Mouse (Mus musculus): ENCODE results near the gene Mia. TPM values are rescaled to one million over a fixed set of nuclear protein-coding genes. Genes with fewer than 3 reads are reported as not detected.

Gene Mia
- polyA plus RNA-seq, 1 experiment from 2014 or later: 12.3 TPM

DNA sequence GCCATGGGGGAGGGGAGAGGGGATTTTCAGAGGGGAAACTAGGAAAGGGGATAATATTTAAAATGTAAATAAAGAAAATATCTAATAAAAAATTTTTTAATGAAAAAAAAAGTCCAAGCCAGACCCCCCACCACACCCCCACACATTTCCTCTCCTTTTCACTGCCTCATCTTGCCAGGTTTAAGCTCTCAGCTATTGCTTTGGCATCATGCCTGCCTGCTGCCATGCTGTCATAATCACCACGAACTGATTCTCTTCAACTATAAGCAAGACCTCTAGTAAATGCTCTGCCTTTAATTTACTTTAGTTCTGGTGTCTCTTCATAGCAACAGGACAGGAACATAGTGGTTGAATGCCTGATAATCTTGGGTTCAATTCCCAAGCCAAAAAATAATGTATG lies 1.5 kb upstream of the Mia start:
- no peak for ATAC-seq (ENCODE audit: insufficient read depth, low FRiP score, low read depth)
- Histone ChIP-seq H3K4me3 (replicated peaks) (no peak overlapping the region), H3K4me2 (no peak overlapping the region), H3K36me3 (peaks cover 31% of the 10 kb centered on the region), H3K4me1 (peaks cover 11% of the 10 kb centered on the region; the same call in 1 of the 2 replicates), H3K9me3 (no peaks in the 10 kb centered on the region), H3K27me3 (replicated peaks) (no peaks in the 10 kb centered on the region), H3K9ac (no peak overlapping the region), H3K27ac (no peak overlapping the region)
- 69% methylated on average over 1 of the region's 1 CpGs for WGBS

DNA sequence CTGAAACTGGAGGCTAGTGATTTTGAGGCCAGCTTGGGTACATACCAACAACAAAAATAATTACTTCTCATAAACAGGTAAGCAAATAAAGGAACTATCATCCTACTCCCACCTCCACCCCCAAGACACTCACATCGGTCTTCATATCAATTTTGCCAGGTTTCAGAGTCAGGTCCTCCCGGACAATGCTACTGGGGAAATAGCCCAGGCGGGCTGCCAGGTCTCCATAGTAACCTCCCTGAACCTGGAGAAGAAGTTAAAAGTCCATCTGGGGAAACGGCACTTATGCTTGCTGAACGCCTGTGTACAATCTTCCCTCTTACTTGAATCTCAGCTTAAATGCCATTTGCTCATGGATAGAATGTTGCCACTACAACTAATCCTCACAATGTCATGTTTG lies 921 bp downstream of the Mia start:
- no peak overlapping the region for H3K9ac ChIP-seq
- H3K4me2 ChIP-seq: no peak overlapping the region
- no peak overlapping the region for H3K4me3 ChIP-seq (replicated peaks)
- H3K27me3 ChIP-seq (replicated peaks): no peaks in the 10 kb centered on the region
- no peak for ATAC-seq (ENCODE audit: insufficient read depth, low FRiP score, low read depth)
- H3K27ac ChIP-seq: 0 out of 2 replicates have a peak overlapping the region, but pooled peaks have one; percentile 67
- H3K36me3 ChIP-seq: peaks cover 12% of the 10 kb centered on the region
- no peaks in the 10 kb centered on the region for H3K9me3 ChIP-seq
- H3K4me1 ChIP-seq: peaks cover 11% of the 10 kb centered on the region; the same call in 1 of the 2 replicates
- 49% methylated on average over 5 of the region's 5 CpGs for WGBS

GRCm38 (mm10) chr7:27179217-27179918 lies 1.6 kb downstream of the Mia start:
- Histone ChIP-seq H3K27me3 (replicated peaks) (no peaks in the 10 kb centered on the region), H3K4me1 (peaks cover 11% of the 10 kb centered on the region; the same call in 1 of the 2 replicates), H3K27ac (peak overlapping the region; percentile 98), H3K9ac (no peak overlapping the region), H3K36me3 (peaks cover 7% of the 10 kb centered on the region; the same call in 1 of the 2 replicates), H3K4me2 (peak overlapping the region; percentile 64), H3K4me3 (replicated peaks) (peak overlapping the region; percentile 85), H3K9me3 (no peaks in the 10 kb centered on the region)
- ATAC-seq (ENCODE audit: insufficient read depth, low FRiP score, low read depth): no peak
- WGBS: 41% methylated on average over 16 of the region's 16 CpGs

DNA sequence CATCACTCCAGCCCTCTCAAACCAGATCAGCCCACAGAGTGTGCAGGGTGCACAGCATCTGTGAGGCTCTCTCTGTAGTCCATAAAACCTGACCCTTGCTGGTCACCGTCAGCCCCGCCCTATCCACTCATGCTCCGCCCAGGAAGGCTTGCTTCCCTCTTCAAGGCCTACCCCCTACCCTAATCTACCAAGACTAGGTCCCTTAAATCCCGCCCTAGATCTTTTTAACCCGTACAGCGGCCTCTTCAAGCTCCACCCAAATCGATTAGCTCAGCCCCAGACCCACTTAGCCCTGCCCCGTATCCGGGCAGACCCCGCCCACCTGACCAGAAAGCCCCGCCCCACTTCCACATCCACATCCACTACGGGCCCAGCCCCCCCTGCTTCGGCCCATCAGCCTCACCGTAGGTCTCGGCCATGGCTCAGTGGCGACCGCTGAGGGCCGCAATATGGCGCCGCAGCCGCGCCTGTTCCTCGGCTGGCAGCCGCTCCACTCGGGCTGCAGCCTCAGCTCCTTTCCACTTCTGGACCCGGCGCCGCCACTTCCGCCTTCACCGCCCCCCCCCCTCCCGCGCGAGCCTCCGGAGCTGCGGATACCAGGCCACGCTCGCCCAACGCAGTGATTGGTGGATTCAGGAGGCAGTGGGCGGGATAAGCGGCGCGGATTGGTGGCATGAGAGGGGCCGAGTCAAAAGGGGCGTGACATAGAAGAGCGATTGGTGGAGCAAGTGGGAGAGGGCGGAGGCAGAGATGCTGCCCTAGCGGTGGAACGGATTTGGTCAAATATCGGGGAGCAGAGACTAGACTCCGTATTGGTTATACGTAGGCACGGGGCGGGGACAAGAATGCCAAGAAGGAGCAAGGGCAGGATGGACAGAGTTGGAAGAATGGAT lies 2.4 kb downstream of the Mia start, which contains the start of gene Rab4b:
Rab4b (minus strand) TSS at position 573 of the 893 bp plus-strand sequence.
- H3K9ac ChIP-seq: peak within 1 kb of the TSS; percentile 41; the same call in 1 of the 2 replicates
- peak; percentile 97 for ATAC-seq (ENCODE audit: insufficient read depth, low FRiP score, low read depth)
- H3K4me1 ChIP-seq: peaks cover 11% of the 10 kb centered on the region; the same call in 1 of the 2 replicates
- no peaks in the 10 kb centered on the region for H3K27me3 ChIP-seq (replicated peaks)
- WGBS: under 1% methylated on average over 51 of the region's 53 CpGs
- H3K4me2 ChIP-seq: peak within 1 kb of the TSS; percentile 64
- no peaks in the 10 kb centered on the region for H3K9me3 ChIP-seq
- peak within 1 kb of the TSS; percentile 85 for H3K4me3 ChIP-seq (replicated peaks)
- 0 out of 2 replicates have a peak, but pooled peaks cover 8% of the 10 kb centered on the region for H3K36me3 ChIP-seq
- H3K27ac ChIP-seq: peak within 1 kb of the TSS; percentile 98

GRCm38 (mm10) chr7:27177942-27178323 lies 3.0 kb downstream of the Mia start:
- no peaks in the 10 kb centered on the region for H3K9me3 ChIP-seq
- H3K4me3 ChIP-seq (replicated peaks): peak overlapping the region; percentile 85
- peaks cover 11% of the 10 kb centered on the region; the same call in 1 of the 2 replicates for H3K4me1 ChIP-seq
- no peak overlapping the region; the same call in 1 of the 2 replicates for H3K9ac ChIP-seq
- no peak for ATAC-seq (ENCODE audit: insufficient read depth, low FRiP score, low read depth)
- H3K4me2 ChIP-seq: peak overlapping the region; percentile 62
- peak overlapping the region; percentile 98 for H3K27ac ChIP-seq
- H3K36me3 ChIP-seq: 0 out of 2 replicates have a peak, but pooled peaks cover 5% of the 10 kb centered on the region
- H3K27me3 ChIP-seq (replicated peaks): no peaks in the 10 kb centered on the region
- 13% methylated on average over 4 of the region's 4 CpGs for WGBS

- peaks cover 17% of the 10 kb centered on the region for H3K36me3 ChIP-seq
- peaks cover 11% of the 10 kb centered on the region; the same call in 1 of the 2 replicates for H3K4me1 ChIP-seq
- no peak overlapping the region for H3K4me2 ChIP-seq
- ATAC-seq (ENCODE audit: insufficient read depth, low FRiP score, low read depth): no peak
- 93% methylated on average over 7 of the region's 7 CpGs for WGBS
- H3K27ac ChIP-seq: no peak overlapping the region
- no peaks in the 10 kb centered on the region for H3K27me3 ChIP-seq (replicated peaks)
- H3K9me3 ChIP-seq: no peaks in the 10 kb centered on the region
- H3K4me3 ChIP-seq (replicated peaks): no peak overlapping the region
- H3K9ac ChIP-seq: no peak overlapping the region
Observed at GRCm38 (mm10) chr7:27174896-27175295, 6.1 kb downstream of the Mia start.

- WGBS: 94% methylated on average over 15 of the region's 15 CpGs
- Histone ChIP-seq H3K27ac (no peak overlapping the region), H3K36me3 (peaks cover 17% of the 10 kb centered on the region), H3K4me2 (no peak overlapping the region), H3K9ac (no peak overlapping the region), H3K4me3 (replicated peaks) (no peak overlapping the region), H3K4me1 (peaks cover 9% of the 10 kb centered on the region; the same call in 1 of the 2 replicates), H3K27me3 (replicated peaks) (no peaks in the 10 kb centered on the region), H3K9me3 (no peaks in the 10 kb centered on the region)
- no peak for ATAC-seq (ENCODE audit: insufficient read depth, low FRiP score, low read depth)
Observed at GRCm38 (mm10) chr7:27174496-27174895, 6.5 kb downstream of the Mia start.

- Histone ChIP-seq H3K36me3 (peaks cover 17% of the 10 kb centered on the region), H3K9ac (no peak overlapping the region), H3K27ac (no peak overlapping the region), H3K4me3 (replicated peaks) (no peak overlapping the region), H3K4me1 (peaks cover 7% of the 10 kb centered on the region; the same call in 1 of the 2 replicates), H3K27me3 (replicated peaks) (no peaks in the 10 kb centered on the region), H3K9me3 (no peaks in the 10 kb centered on the region), H3K4me2 (no peak overlapping the region)
- ATAC-seq (ENCODE audit: insufficient read depth, low FRiP score, low read depth): no peak
- 93% methylated on average over 3 of the region's 3 CpGs for WGBS
Observed at GRCm38 (mm10) chr7:27170981-27171380, 10.0 kb downstream of the Mia start.

- Histone ChIP-seq H3K4me1 (peaks cover 30% of the 10 kb centered on the region), H3K4me2 (no peak overlapping the region), H3K4me3 (replicated peaks) (no peak overlapping the region), H3K27ac (no peak overlapping the region), H3K9me3 (no peaks in the 10 kb centered on the region), H3K27me3 (replicated peaks) (no peaks in the 10 kb centered on the region), H3K36me3 (peaks cover 22% of the 10 kb centered on the region), H3K9ac (no peak overlapping the region)
- ATAC-seq (ENCODE audit: insufficient read depth, low FRiP score, low read depth): no peak
- WGBS: 83% methylated on average over 5 of the region's 5 CpGs
Observed at GRCm38 (mm10) chr7:27168371-27168770, 12.6 kb downstream of the Mia start.

DNA sequence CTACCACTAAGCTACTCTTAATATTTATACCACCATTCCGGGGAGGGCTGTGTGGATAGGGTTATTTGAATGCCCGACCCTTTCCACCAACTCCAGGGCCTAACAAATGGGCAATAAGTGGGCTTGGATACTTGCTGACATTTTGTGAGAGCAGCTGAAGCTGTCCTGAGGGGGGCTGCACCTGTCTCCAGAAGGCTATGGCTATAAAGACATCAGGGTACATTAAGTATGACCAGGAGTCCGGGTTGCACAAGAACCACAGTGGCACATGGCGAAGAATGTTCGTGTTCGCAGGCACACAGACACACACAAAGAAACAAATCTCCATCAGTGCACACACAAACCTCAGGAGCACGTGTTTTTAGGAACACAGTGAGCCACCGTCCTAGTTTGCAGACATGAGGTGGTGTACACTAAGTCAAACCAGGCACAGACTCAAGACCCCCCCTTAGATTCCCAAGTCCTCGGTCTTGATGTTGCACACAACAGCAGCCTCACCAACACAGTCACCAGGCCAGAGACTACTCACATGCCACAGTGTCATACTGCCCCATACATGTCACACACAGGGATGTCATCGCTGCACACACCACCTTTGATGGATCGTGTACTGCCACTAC lies 13.4 kb downstream of the Mia start:
- Histone ChIP-seq H3K36me3 (peaks cover 29% of the 10 kb centered on the region), H3K27ac (peak overlapping the region; percentile 98), H3K4me3 (replicated peaks) (peak overlapping the region; percentile 74), H3K4me1 (peaks cover 38% of the 10 kb centered on the region), H3K27me3 (replicated peaks) (no peaks in the 10 kb centered on the region), H3K9me3 (no peaks in the 10 kb centered on the region), H3K4me2 (peak overlapping the region; percentile 77), H3K9ac (peak overlapping the region; percentile 34; the same call in 1 of the 2 replicates)
- 72% methylated on average over 11 of the region's 11 CpGs for WGBS
- no peak for ATAC-seq (ENCODE audit: insufficient read depth, low FRiP score, low read depth)

DNA sequence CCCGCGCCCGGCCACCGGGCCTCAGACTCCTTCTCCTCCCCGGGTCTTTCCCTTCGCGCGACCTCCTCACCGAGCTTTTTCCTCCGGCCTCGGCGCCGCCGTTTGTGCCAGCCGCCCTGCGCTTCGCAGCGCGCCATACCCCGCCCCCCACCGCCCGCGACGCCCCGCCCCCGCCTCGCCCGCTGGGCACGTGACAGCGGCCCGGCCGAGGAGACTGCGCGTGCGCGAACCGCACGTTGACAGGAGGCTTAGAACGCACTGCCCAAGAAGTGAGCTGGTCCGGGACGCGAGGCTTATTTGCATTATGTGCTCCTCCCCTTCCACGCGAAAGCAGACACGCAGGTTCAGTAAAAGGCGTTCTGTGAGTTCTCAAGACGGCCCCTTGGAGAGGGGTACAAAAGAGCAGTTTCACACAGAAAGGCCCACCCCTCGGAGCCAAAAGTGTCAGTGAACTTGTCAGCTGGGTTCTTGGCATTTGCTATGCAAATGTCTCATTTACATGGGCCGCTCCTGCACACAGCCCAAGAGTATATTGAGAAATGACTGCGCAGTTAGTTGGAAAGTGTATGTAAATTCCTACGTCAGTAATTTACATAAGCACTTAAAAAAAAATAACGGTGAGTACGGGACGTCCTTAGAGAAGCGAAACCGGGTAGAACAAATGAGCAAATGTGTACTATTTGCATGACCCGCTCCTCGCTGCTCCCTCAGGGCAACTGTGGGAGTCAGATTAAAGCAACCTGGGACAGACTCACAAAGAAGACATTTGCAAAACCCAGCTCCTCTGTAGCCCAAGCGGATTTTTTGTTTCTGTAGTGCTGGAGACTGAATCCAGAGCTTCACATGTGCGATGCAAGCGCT lies 14.1 kb downstream of the Mia start, which contains the start of gene Egln2:
Egln2 (minus strand) TSS at position 189 of the 861 bp plus-strand sequence.
- peaks cover 41% of the 10 kb centered on the region for H3K4me1 ChIP-seq
- peaks cover 26% of the 10 kb centered on the region for H3K36me3 ChIP-seq
- peak within 1 kb of the TSS; percentile 77 for H3K4me2 ChIP-seq
- H3K9me3 ChIP-seq: no peaks in the 10 kb centered on the region
- peak within 1 kb of the TSS; percentile 98 for H3K27ac ChIP-seq
- no peaks in the 10 kb centered on the region for H3K27me3 ChIP-seq (replicated peaks)
- peak; percentile 84 for ATAC-seq (ENCODE audit: insufficient read depth, low FRiP score, low read depth)
- peak within 1 kb of the TSS; percentile 65 for H3K9ac ChIP-seq
- peak within 1 kb of the TSS; percentile 74 for H3K4me3 ChIP-seq (replicated peaks)
- WGBS: 2% methylated on average over 61 of the region's 61 CpGs

All from stomach, embryonic 15.5 days (tissue).